Mouse (Mus musculus) kidney, postnatal 10 days (tissue): ENCODE results near the gene Olfr993.

ENCODE experiments used
- DNase-seq: peaks from one replicate; pipeline ENCODE4 v3.0.0; 2021; ENCODE audit warnings: mixed read lengths

Olfr993 gene

GRCm38 (mm10) chr2:85414777-85415176 is at the start of gene Olfr993:
Gene Olfr993, minus strand, starts transcription at chr2:85414877.
- DNase-seq = no peak

GRCm38 (mm10) chr2:85443539-85443938 is 28.9 kb upstream of the Olfr993 start, which contains the start of gene Olfr995:
Gene Olfr995, minus strand, starts transcription at chr2:85443639.
- no peak for DNase-seq

GRCm38 (mm10) chr2:85442546-85442945 is 27.9 kb upstream of the Olfr993 start:
- DNase-seq = no peak

GRCm38 (mm10) chr2:85436351-85436750 is 21.7 kb upstream of the Olfr993 start, which contains the start of gene Olfr994:
Gene Olfr994, minus strand, starts transcription at chr2:85436451.
- DNase-seq = no peak

- no peak for DNase-seq
Observed at GRCm38 (mm10) chr2:85425893-85426292, 11.2 kb upstream of the Olfr993 start.

GRCm38 (mm10) chr2:85409369-85409768 is 5.3 kb downstream of the Olfr993 start, which contains the start of gene Olfr992:
Gene Olfr992, minus strand, starts transcription at chr2:85409469.
- DNase-seq = no peak
